Mouse (Mus musculus): ENCODE measurements around the gene Ivns1abp. TPM values are rescaled to one million over a fixed set of nuclear protein-coding genes. Genes with fewer than 3 reads are reported as not detected.

Gene Ivns1abp
- total and polyA plus RNA-seq, 3 experiments, result 77.6 to 216 (median 197) TPM

- dilution Hi-C loops (cut with MboI; ENCODE audit: extremely low pct_ligation_motif_present, extremely low pct_unique_long_range_greater_than_20kb, low sequenced_read_pairs), result no loop called here
Measured at GRCm38 (mm10) chr1:151319267-151319666, 25.0 kb upstream of the Ivns1abp start.

GRCm38 (mm10) chr1:151320408-151320807, 23.9 kb upstream of the Ivns1abp start:
- in situ Hi-C loops (cut with MboI; ENCODE audit: low pct_ligation_motif_present, low pct_unique_long_range_greater_than_20kb, low sequenced_read_pairs) (no loop called here), dilution Hi-C loops (cut with MboI; ENCODE audit: extremely low pct_ligation_motif_present, extremely low pct_unique_long_range_greater_than_20kb, low sequenced_read_pairs) (no loop called here)
- Histone ChIP-seq H3K27ac (ENCODE audit: insufficient read depth, low read depth) (no peak overlapping the region), H3K9ac (ENCODE audit: insufficient read depth, low read depth) (no peak overlapping the region), H3K4me3 (replicated peaks in 1 of 3; ENCODE audit: low read depth in 2 of 3, low read length in 2 of 3, poor library complexity in 1 of 3) (no peak overlapping the region), H3K9me3 (replicated peaks; ENCODE audit: low read length) (no peaks in the 10 kb centered on the region), H3K4me1 (ENCODE audit: control insufficient read depth in 1 of 2, insufficient read depth in 2 of 2) (peaks cover 0 to 9% of the 10 kb centered on the region in 2 experiments; a peak in 1 of 4 replicates), H3K4me2 (ENCODE audit: insufficient read depth, low read depth, poor library complexity, severe bottlenecking) (no peak overlapping the region), H3K36me3 (replicated peaks in 1 of 2; ENCODE audit: control insufficient read depth in 1 of 2, insufficient read depth in 1 of 2, low read length in 1 of 2) (no peaks in the 10 kb centered on the region), H3K79me2 (replicated peaks; ENCODE audit: control insufficient read depth, extremely low read depth, insufficient read depth, poor library complexity, severe bottlenecking) (no peaks in the 10 kb centered on the region), H3K27me3 (replicated peaks) (no peaks in the 10 kb centered on the region)
- no peak for DNase-seq (ENCODE audit: extremely low read depth)
- TF ChIP-seq MAX (IDR thresholded peaks at IDR 0.05; ENCODE audit: low read length) (no peak), JUND (conservative IDR thresholded peaks at IDR 0.05; ENCODE audit: low read depth, low read length) (no peak), HCFC1 (IDR thresholded peaks at IDR 0.05; ENCODE audit: low read depth, low read length) (no peak), ZC3H11A (IDR thresholded peaks at IDR 0.05; ENCODE audit: low read depth, low read length) (no peak), CHD2 (IDR thresholded peaks at IDR 0.05; ENCODE audit: low read length) (no peak), NELFE (IDR thresholded peaks at IDR 0.05; ENCODE audit: low read depth, low read length) (no peak), TCF12 (IDR thresholded peaks at IDR 0.05; ENCODE audit: low read depth, low read length) (no peak), BHLHE40 (IDR thresholded peaks at IDR 0.05; ENCODE audit: low read depth, low read length) (no peak), RCOR1 (conservative IDR thresholded peaks at IDR 0.05; ENCODE audit: low read depth, low read length) (no peak), MXI1 (IDR thresholded peaks at IDR 0.05; ENCODE audit: low read depth, low read length) (no peak), ZNF384 (IDR thresholded peaks at IDR 0.05; ENCODE audit: low read depth, low read length) (no peak), MEF2A (IDR thresholded peaks at IDR 0.05; ENCODE audit: borderline replicate concordance, low read depth, low read length) (no peak), E2F4 (IDR thresholded peaks at IDR 0.05; ENCODE audit: insufficient replicate concordance, low read depth, low read length) (no peak)

More at GRCm38 (mm10) chr1:151319267-151319666, 25.0 kb upstream of the Ivns1abp start:
- H3K9me3 ChIP-seq (replicated peaks; ENCODE audit: low read length), result no peaks in the 10 kb centered on the region
- H3K9ac ChIP-seq (ENCODE audit: insufficient read depth, low read depth), result no peak overlapping the region
- in situ Hi-C loops (cut with MboI; ENCODE audit: low pct_ligation_motif_present, low pct_unique_long_range_greater_than_20kb, low sequenced_read_pairs), result no loop called here
- no peak for DNase-seq (ENCODE audit: extremely low read depth)
- no peaks in the 10 kb centered on the region for H3K36me3 ChIP-seq (replicated peaks in 1 of 2; ENCODE audit: control insufficient read depth in 1 of 2, insufficient read depth in 1 of 2, low read length in 1 of 2)
- H3K79me2 ChIP-seq (replicated peaks; ENCODE audit: control insufficient read depth, extremely low read depth, insufficient read depth, poor library complexity, severe bottlenecking), result no peaks in the 10 kb centered on the region
- no peak overlapping the region for H3K4me2 ChIP-seq (ENCODE audit: insufficient read depth, low read depth, poor library complexity, severe bottlenecking)
- H3K27me3 ChIP-seq (replicated peaks), result no peaks in the 10 kb centered on the region
- no peak overlapping the region for H3K4me3 ChIP-seq (replicated peaks in 1 of 3; ENCODE audit: low read depth in 2 of 3, low read length in 2 of 3, poor library complexity in 1 of 3)
- no peak overlapping the region for H3K27ac ChIP-seq (ENCODE audit: insufficient read depth, low read depth)
- H3K4me1 ChIP-seq (ENCODE audit: control insufficient read depth in 1 of 2, insufficient read depth in 2 of 2), result peaks cover 0 to 9% of the 10 kb centered on the region in 2 experiments; a peak in 1 of 4 replicates
- TF ChIP-seq TCF12 (IDR thresholded peaks at IDR 0.05; ENCODE audit: low read depth, low read length), result no peak
- TF ChIP-seq MEF2A (IDR thresholded peaks at IDR 0.05; ENCODE audit: borderline replicate concordance, low read depth, low read length), result no peak
- no peak for TF ChIP-seq EP300 (IDR thresholded peaks at IDR 0.05; ENCODE audit: low read length)
- TF ChIP-seq MAX (IDR thresholded peaks at IDR 0.05; ENCODE audit: low read length), result no peak
- no peak for TF ChIP-seq ZKSCAN1 (IDR thresholded peaks at IDR 0.05; ENCODE audit: borderline replicate concordance, low read depth, low read length)
- TF ChIP-seq ZC3H11A (IDR thresholded peaks at IDR 0.05; ENCODE audit: low read depth, low read length), result no peak
